Mouse (Mus musculus): ENCODE data around the gene Lst1. TPM values are rescaled to one million over a fixed set of nuclear protein-coding genes. Genes with fewer than 3 reads are reported as not detected.

Lst1 gene
- total RNA-seq, 1 experiment, result 2.7 TPM

DNA sequence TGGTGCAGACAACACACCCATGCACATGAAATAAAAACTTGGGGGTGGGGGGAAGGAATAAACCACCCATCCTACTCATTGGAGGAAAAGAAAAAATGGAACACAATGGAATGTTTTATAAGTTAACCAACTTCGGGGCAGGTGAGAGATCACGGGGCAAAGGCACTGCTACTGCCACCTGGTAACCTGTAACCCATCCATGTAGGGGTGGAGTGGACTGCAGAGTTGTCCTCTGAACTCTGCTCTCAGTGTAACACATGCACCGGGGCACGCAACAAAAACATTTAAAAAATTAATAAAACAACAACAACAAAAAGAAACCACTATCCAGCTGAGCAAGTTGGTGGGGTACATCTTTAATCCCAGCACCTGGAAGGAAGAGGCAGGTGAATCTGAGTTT, 36.1 kb downstream of the Lst1 start:
- no peak overlapping the region for H3K9ac ChIP-seq (ENCODE audit: insufficient read depth, low read depth, low read length, poor library complexity, severe bottlenecking)
- in situ Hi-C loops (cut with MboI; ENCODE audit: low sequenced_read_pairs in 2 of 2, unreplicated experiment in 2 of 2), result no loop called here
- no peak overlapping the region for H3K27ac ChIP-seq (ENCODE audit: insufficient read depth, low read depth, low read length, poor library complexity, severe bottlenecking)
- H3K36me3 ChIP-seq (ENCODE audit: control insufficient read depth, insufficient read depth, low read length, poor library complexity, severe bottlenecking), result peaks cover 87% of the 10 kb centered on the region
- no peak for DNase-seq (ENCODE audit: low read depth, low spot score)
- H3K4me1 ChIP-seq (ENCODE audit: control insufficient read depth in 2 of 2, insufficient read depth in 2 of 2, low read length in 2 of 2, poor library complexity in 1 of 2), result 0 out of 4 replicates have a peak, but pooled peaks cover 0 to 4% of the 10 kb centered on the region in 2 experiments
- no peak overlapping the region for H3K4me3 ChIP-seq (ENCODE audit: insufficient read depth in 1 of 2, low read depth in 1 of 2, low read length in 2 of 2, poor library complexity in 1 of 2, severe bottlenecking in 1 of 2)
- TF ChIP-seq CHD2 (IDR thresholded peaks at IDR 0.05; ENCODE audit: low read depth, low read length) (no peak), ZC3H11A (IDR thresholded peaks at IDR 0.05; ENCODE audit: borderline replicate concordance, low read depth, low read length) (no peak), MAFK (IDR thresholded peaks at IDR 0.05; ENCODE audit: insufficient read depth, low read depth, low read length) (no peak), HCFC1 (IDR thresholded peaks at IDR 0.05; ENCODE audit: borderline replicate concordance, insufficient read depth, low read length) (no peak), ZNF384 (IDR thresholded peaks at IDR 0.05; ENCODE audit: low read depth, low read length) (no peak)
- H3K9me3 ChIP-seq (ENCODE audit: control insufficient read depth, insufficient read depth, low read depth, low read length), result no peaks in the 10 kb centered on the region

DNA sequence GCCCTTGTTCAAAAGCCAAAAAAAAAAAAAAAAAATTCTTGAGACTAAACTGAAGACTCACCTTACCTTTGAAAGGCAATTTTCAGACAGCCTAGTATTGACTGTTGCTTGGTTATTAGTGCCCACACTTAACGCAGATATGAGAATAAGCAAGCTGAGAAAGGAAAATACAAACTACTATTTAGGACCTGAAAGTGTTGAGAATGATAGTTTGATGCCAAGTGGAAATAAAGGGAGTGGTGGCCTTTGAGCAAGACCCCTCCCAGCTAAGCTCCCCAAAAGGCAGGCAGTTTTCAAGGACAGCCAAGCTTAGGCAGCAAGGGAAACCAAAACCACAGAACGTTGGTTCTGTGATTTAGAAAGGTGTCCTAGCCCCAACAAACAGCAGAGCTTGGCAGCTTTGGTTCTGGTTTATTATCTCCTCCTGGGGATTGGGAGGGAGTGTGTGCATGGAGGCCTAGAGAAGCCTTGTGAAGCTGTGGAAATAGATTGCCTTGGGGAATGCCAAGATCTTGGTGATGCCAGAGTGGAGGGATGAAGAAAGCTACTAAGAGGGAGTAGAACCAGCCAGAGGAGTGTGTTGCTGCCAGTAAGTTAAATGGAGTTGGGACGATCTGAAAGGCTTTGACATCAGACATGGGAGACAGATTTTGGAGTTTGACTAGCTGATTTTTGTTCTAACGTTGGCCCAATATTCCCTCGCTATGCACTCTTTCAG, 40.2 kb downstream of the Lst1 start:
- H3K4me3 ChIP-seq (ENCODE audit: insufficient read depth in 1 of 2, low read depth in 1 of 2, low read length in 2 of 2, poor library complexity in 1 of 2, severe bottlenecking in 1 of 2), result no peak overlapping the region
- no peak overlapping the region for H3K9ac ChIP-seq (ENCODE audit: insufficient read depth, low read depth, low read length, poor library complexity, severe bottlenecking)
- no peak overlapping the region for H3K27ac ChIP-seq (ENCODE audit: insufficient read depth, low read depth, low read length, poor library complexity, severe bottlenecking)
- no peaks in the 10 kb centered on the region for H3K4me1 ChIP-seq (ENCODE audit: control insufficient read depth in 2 of 2, insufficient read depth in 2 of 2, low read length in 2 of 2, poor library complexity in 1 of 2)
- in situ Hi-C loops (cut with MboI; ENCODE audit: low sequenced_read_pairs in 2 of 2, unreplicated experiment in 2 of 2), result no loop called here
- no peak for TF ChIP-seq HCFC1 (IDR thresholded peaks at IDR 0.05; ENCODE audit: borderline replicate concordance, insufficient read depth, low read length)
- no peak for TF ChIP-seq MAFK (IDR thresholded peaks at IDR 0.05; ENCODE audit: insufficient read depth, low read depth, low read length)
- no peak for TF ChIP-seq CHD2 (IDR thresholded peaks at IDR 0.05; ENCODE audit: low read depth, low read length)
- no peak for TF ChIP-seq ZC3H11A (IDR thresholded peaks at IDR 0.05; ENCODE audit: borderline replicate concordance, low read depth, low read length)
- no peak for TF ChIP-seq ZNF384 (IDR thresholded peaks at IDR 0.05; ENCODE audit: low read depth, low read length)
- H3K36me3 ChIP-seq (ENCODE audit: control insufficient read depth, insufficient read depth, low read length, poor library complexity, severe bottlenecking), result peaks cover 84% of the 10 kb centered on the region
- no peak for DNase-seq (ENCODE audit: low read depth, low spot score)
- no peaks in the 10 kb centered on the region for H3K9me3 ChIP-seq (ENCODE audit: control insufficient read depth, insufficient read depth, low read depth, low read length)

DNA sequence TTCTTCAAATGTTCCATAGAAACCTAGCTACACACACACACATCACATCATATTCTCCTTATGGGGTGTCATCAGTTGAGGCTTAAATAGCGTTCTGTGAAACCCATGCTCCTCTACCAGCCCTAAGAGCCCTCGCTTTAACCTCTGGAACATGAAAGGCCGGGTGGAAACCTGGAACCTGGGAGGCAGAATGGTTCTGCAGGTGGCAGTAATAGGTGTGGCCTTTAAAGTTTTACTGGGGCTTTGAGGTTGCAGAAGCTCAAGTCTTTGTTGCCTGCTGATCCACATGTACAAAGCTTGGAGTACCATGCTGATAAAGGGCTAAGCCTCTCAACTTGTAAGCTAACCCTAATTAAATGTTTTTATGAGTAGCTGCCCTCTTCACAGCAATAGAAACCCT, 40.9 kb downstream of the Lst1 start:
- no peak overlapping the region for H3K9ac ChIP-seq (ENCODE audit: insufficient read depth, low read depth, low read length, poor library complexity, severe bottlenecking)
- H3K27ac ChIP-seq (ENCODE audit: insufficient read depth, low read depth, low read length, poor library complexity, severe bottlenecking), result no peak overlapping the region
- no peak for DNase-seq (ENCODE audit: low read depth, low spot score)
- no peaks in the 10 kb centered on the region for H3K9me3 ChIP-seq (ENCODE audit: control insufficient read depth, insufficient read depth, low read depth, low read length)
- H3K36me3 ChIP-seq (ENCODE audit: control insufficient read depth, insufficient read depth, low read length, poor library complexity, severe bottlenecking), result peaks cover 84% of the 10 kb centered on the region
- in situ Hi-C loops (cut with MboI; ENCODE audit: low sequenced_read_pairs in 2 of 2, unreplicated experiment in 2 of 2), result no loop called here
- H3K4me3 ChIP-seq (ENCODE audit: insufficient read depth in 1 of 2, low read depth in 1 of 2, low read length in 2 of 2, poor library complexity in 1 of 2, severe bottlenecking in 1 of 2), result no peak overlapping the region
- no peaks in the 10 kb centered on the region for H3K4me1 ChIP-seq (ENCODE audit: control insufficient read depth in 2 of 2, insufficient read depth in 2 of 2, low read length in 2 of 2, poor library complexity in 1 of 2)
- TF ChIP-seq CHD2 (IDR thresholded peaks at IDR 0.05; ENCODE audit: low read depth, low read length) (no peak), ZC3H11A (IDR thresholded peaks at IDR 0.05; ENCODE audit: borderline replicate concordance, low read depth, low read length) (no peak), HCFC1 (IDR thresholded peaks at IDR 0.05; ENCODE audit: borderline replicate concordance, insufficient read depth, low read length) (no peak), ZNF384 (IDR thresholded peaks at IDR 0.05; ENCODE audit: low read depth, low read length) (no peak), MAFK (IDR thresholded peaks at IDR 0.05; ENCODE audit: insufficient read depth, low read depth, low read length) (no peak)

DNA sequence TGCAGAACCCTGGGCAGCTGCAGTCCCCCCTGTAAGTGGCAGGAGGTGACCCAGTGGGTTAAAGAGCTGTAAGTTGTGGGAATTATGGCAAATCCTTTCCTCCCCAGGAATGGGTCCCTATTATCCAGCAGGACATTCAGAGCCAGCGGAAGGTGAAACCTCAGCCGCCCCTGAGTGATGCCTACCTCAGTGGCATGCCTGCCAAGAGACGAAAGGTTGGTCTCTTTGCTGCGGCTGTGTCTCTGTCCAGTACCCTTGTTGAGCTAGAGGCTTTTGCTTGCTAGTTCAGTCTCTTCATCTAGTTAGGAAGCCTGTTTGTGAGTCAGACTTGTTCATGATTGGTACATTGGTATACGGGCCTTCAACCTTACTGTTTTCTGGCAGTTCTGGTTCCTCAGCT, 42.1 kb downstream of the Lst1 start:
- no peak for DNase-seq (ENCODE audit: low read depth, low spot score)
- Histone ChIP-seq H3K27ac (ENCODE audit: insufficient read depth, low read depth, low read length, poor library complexity, severe bottlenecking) (no peak overlapping the region), H3K9me3 (ENCODE audit: control insufficient read depth, insufficient read depth, low read depth, low read length) (no peaks in the 10 kb centered on the region), H3K9ac (ENCODE audit: insufficient read depth, low read depth, low read length, poor library complexity, severe bottlenecking) (no peak overlapping the region), H3K4me3 (ENCODE audit: insufficient read depth in 1 of 2, low read depth in 1 of 2, low read length in 2 of 2, poor library complexity in 1 of 2, severe bottlenecking in 1 of 2) (no peak overlapping the region), H3K36me3 (ENCODE audit: control insufficient read depth, insufficient read depth, low read length, poor library complexity, severe bottlenecking) (peaks cover 85% of the 10 kb centered on the region), H3K4me1 (ENCODE audit: control insufficient read depth in 2 of 2, insufficient read depth in 2 of 2, low read length in 2 of 2, poor library complexity in 1 of 2) (0 out of 4 replicates have a peak, but pooled peaks cover 0 to 2% of the 10 kb centered on the region in 2 experiments)
- no peak for TF ChIP-seq CHD2 (IDR thresholded peaks at IDR 0.05; ENCODE audit: low read depth, low read length)
- in situ Hi-C loops (cut with MboI; ENCODE audit: low sequenced_read_pairs in 2 of 2, unreplicated experiment in 2 of 2), result no loop called here

DNA sequence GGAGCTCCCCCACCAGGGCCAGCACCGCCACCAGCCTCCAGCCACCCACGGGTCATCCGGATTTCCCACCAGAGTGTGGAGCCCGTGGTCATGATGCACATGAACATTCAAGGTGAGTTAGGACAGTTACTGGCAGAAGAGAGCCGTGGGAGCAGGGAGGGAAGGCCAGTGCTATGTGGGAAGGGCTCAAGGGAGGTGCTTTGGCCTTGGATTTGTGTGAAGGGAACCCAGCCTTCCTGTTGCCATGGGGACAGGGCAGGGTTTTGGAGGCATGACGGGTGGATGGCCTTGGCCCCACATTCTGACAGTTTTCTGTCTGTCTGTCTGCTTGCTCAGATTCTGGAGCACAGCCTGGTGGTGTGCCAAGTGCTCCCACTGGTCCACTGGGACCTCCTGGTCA, 46.3 kb downstream of the Lst1 start:
- DNase-seq (ENCODE audit: low read depth, low spot score), result no peak
- Histone ChIP-seq H3K4me3 (ENCODE audit: insufficient read depth in 1 of 2, low read depth in 1 of 2, low read length in 2 of 2, poor library complexity in 1 of 2, severe bottlenecking in 1 of 2) (no peak overlapping the region), H3K9ac (ENCODE audit: insufficient read depth, low read depth, low read length, poor library complexity, severe bottlenecking) (no peak overlapping the region), H3K27ac (ENCODE audit: insufficient read depth, low read depth, low read length, poor library complexity, severe bottlenecking) (no peak overlapping the region), H3K36me3 (ENCODE audit: control insufficient read depth, insufficient read depth, low read length, poor library complexity, severe bottlenecking) (peaks cover 80% of the 10 kb centered on the region), H3K4me1 (ENCODE audit: control insufficient read depth in 2 of 2, insufficient read depth in 2 of 2, low read length in 2 of 2, poor library complexity in 1 of 2) (peaks cover 0 to 11% of the 10 kb centered on the region in 2 experiments; a peak in 2 of 4 replicates), H3K9me3 (ENCODE audit: control insufficient read depth, insufficient read depth, low read depth, low read length) (no peaks in the 10 kb centered on the region)
- no peak for TF ChIP-seq CHD2 (IDR thresholded peaks at IDR 0.05; ENCODE audit: low read depth, low read length)
- no peak for TF ChIP-seq HCFC1 (IDR thresholded peaks at IDR 0.05; ENCODE audit: borderline replicate concordance, insufficient read depth, low read length)
- TF ChIP-seq MAFK (IDR thresholded peaks at IDR 0.05; ENCODE audit: insufficient read depth, low read depth, low read length), result no peak
- TF ChIP-seq ZNF384 (IDR thresholded peaks at IDR 0.05; ENCODE audit: low read depth, low read length), result no peak
- TF ChIP-seq ZC3H11A (IDR thresholded peaks at IDR 0.05; ENCODE audit: borderline replicate concordance, low read depth, low read length), result no peak
- in situ Hi-C loops (cut with MboI; ENCODE audit: low sequenced_read_pairs in 2 of 2, unreplicated experiment in 2 of 2), result no loop called here
